Mouse (Mus musculus) adrenal gland, adult 2 months (tissue): ENCODE data around the gene Ppip5k2. TPM values are rescaled to one million over a fixed set of nuclear protein-coding genes. Genes with fewer than 3 reads are reported as not detected.

ENCODE experiments used
- DNase-seq: peaks from one replicate; pipeline ENCODE4 v3.0.0; 2021
- polyA plus RNA-seq: library from polyadenylated mRNA; depleted of rRNA; stranded (reverse); fragments of >200 nt; gene quantifications from 2 replicates; pipeline ENCODE4 v1.2.3, GENCODE M21; 2012; rRNA removed
- total RNA-seq, 2 experiments: library from RNA; stranded (reverse); gene quantifications; 2 replicates each; pipeline ENCODE4 v1.2.3; 2021

The Ppip5k2 gene
- total and polyA plus RNA-seq, 3 experiments = 0.65 to 11.4 (median 11.3) TPM

- peak; percentile 93 for DNase-seq
These were observed 108.6 kb downstream of the Ppip5k2 start, which contains the start of gene D1Ertd622e for GRCm38 (mm10) chr1:97661406-97662241. D1Ertd622e (minus strand) TSS chr1:97662074.

- peak; percentile 86 for DNase-seq
These were observed 109.4 kb downstream of the Ppip5k2 start for GRCm38 (mm10) chr1:97660687-97661405.

- DNase-seq = no peak
These were observed 110.8 kb downstream of the Ppip5k2 start for GRCm38 (mm10) chr1:97659405-97659804.

GRCm38 (mm10) chr1:97657786-97658185 is 112.4 kb downstream of the Ppip5k2 start:
- no peak for DNase-seq

GRCm38 (mm10) chr1:97657201-97657600 is 113.0 kb downstream of the Ppip5k2 start:
- no peak for DNase-seq

Other genes with a start within 250 kb of the Ppip5k2 start
- gene D1Ertd622e, start 108.3 kb downstream of the Ppip5k2 start, total RNA-seq = 10 to 100 TPM; 14.3 to 15.2 TPM
- gene D1Ertd622e, start 108.3 kb downstream of the Ppip5k2 start, polyA plus RNA-seq = 4.1 and 4.2 TPM in 2 replicates
- 10 to 100 TPM in 1 of 2 experiments, 1 to 10 TPM in 1; 10.0 to 11.3 TPM for gene Gin1, start 239 bp downstream of the Ppip5k2 start, total RNA-seq
- 0.38 and 0.87 TPM in 2 replicates for gene Gin1, start 239 bp downstream of the Ppip5k2 start, polyA plus RNA-seq